Mouse (Mus musculus): ENCODE results near the gene Alkbh7.

- TF ChIP-seq POLR2A (IDR thresholded peaks at IDR 0.05; ENCODE audit: control insufficient read depth, low read depth, low read length) (peak; percentile 66), CTCF (IDR thresholded peaks at IDR 0.05; ENCODE audit: control insufficient read depth, insufficient read depth, insufficient replicate concordance, low read depth, low read length) (no peak)
These were observed 34.7 kb downstream of the Alkbh7 start for GRCm38 (mm10) chr17:57031661-57032420.

Measured in testis, adult 2 months (tissue).